Mouse (Mus musculus): ENCODE results near the gene Depdc1b. TPM values are rescaled to one million over a fixed set of nuclear protein-coding genes. Genes with fewer than 3 reads are reported as not detected.

The Depdc1b gene
- total RNA-seq (2021), result under 1 TPM in 1 of 2 experiments, not detected in 1; 0.27 TPM
- long read RNA-seq, experiment 1, result 0 reads
- long read RNA-seq, experiment 2, result 0 reads

DNA sequence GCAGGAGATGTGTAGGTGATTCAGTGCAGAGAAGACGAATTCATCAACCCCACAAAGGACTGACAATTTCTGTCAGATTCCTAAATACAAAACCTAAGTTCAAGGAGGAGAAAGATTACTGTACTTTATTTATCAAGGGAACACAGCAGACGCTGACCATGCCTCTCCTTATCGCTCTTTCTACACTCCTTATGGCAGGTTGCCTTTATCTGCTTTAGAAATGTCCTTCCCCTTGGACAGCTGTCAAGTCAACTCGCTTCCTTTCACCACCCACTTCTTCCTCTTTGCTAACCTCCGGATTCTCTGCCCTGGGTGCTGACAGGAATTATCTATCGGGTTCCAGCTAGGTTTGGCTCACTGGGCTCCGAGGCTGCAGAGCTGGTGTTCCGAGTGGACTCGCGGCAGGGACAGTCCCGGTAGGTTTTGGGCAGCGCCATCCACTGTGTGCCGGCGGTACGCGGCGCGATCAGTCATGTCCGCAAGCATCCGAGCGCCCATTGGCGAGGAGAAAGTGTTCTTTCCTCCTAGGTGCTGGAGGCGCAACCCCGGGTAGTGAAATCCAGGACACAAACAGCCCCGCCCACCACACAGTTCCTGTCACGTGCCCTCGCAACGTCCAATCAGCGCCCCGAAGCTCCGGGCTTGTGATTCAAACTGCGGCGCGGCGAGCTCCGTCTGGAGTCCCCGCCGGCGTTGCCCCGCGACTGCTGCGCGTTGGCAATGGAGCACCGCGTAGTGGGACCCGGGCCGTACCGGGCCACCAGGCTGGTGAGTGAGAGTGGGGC is at the start of gene Depdc1b:
Gene Depdc1b (plus strand): TSS at position 631 of the 785 bp plus-strand sequence.
- peak; percentile 90 to 94 for DNase-seq (ENCODE audit: low spot score in 2 of 2)

DNA sequence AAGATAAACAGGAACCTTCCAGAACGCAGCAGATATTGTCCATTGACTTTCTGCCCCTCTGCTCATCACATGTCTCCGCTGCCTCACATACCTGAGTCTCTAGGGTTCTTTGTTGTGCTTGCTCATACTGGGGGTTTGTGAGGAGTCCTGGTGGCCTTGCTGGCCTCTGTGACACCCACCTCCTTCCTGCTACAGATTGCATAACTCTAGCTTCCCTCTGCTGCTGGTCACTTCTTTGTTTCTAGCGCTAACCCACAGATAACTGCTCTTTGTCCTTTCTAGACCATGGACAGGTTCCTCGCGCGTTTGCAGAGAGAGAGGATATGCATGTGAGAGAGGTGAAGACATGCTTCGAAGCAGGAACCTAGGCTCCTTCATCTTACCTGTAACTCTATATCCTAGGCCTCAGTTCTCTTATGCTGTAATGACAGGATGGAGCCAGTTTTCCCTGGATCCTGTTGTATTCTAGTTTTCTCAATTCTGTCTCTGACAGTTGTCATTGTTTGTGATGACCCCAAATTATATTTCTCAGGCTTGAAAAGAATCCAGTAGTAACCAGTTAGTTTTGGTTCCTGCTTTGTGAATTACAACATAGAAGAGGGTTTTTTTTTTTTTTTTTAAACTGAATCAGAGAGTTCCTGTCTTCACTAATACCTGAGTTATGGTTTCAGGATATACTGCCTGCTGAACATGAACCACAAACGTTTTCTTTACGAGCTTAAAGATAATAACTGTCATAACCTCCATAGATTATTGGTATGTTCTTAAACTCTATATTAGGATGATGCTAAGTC is 48.1 kb upstream of the Depdc1b start:
- no peak for DNase-seq (ENCODE audit: low spot score in 2 of 2)

DNA sequence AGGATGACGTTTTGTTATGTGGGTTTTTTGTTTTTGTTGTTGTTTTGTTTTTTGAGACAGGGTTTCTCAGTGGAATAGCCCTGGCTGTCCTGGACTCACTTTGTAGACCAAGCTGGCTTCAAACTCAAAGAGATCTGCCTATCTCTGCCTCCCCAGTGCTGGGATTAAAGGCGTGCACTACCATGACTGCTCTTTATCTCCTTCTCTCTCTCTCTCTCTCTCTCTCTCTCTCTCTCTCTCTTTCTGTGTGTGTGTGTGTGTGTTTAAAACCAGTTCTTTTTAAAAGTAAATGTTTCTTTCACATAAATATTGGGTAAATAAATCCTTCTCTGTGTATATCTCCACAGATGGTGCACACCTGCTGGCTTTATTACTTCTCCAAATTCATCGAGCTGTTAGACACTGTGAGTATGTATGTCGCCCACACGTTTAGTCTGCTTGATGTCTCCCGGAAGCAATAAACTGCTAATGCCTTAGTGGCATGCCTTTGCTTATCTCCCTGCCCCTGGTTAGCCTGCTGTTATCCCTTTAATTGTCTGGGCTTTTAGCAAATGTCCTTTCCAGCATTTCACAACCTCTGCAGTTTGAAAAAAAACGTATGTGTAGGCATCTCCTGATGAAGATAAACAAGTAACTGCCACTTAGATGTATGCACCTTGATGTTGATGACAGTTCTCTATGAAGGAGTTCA is 44.5 kb upstream of the Depdc1b start:
- no peak for DNase-seq (ENCODE audit: low spot score in 2 of 2)

DNA sequence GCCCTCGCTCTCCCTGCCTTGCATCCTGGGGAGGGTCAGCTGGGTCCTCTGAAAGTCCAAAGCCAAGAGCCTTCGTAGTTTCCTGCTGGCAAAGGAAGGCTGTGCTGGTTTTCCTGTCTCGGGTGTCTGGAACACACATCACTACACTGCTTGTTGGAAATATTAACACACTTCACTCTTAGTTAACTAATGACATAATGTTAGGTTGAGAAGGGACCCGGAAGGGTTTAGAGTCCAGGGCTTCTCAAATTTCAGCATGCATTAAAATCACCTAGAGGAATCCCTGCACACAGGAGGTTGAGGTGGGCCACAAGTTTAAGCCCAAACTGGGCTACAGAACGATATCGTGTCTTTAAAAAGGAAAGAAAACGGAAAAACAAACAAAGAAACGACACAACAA is 43.8 kb upstream of the Depdc1b start:
- no peak for DNase-seq (ENCODE audit: low spot score in 2 of 2)

DNA sequence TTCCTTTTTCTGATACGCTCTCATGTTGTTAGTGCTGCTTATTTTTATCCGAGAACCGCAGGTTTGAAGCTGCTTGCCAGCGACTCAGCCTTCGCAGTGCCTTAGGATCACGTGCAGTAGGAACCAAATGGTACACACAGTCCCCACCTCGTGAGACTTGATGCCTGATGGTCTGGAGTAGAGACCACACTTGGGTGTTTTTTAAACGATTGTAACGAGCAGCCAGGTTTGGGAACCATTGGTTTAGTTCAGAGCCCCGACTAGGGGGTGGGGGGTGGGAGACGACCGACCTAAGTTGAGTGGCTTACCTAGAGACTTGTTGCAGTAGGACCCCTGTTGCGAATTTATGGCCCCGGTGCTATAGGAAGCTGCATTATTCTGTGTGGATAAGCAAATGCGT is 43.1 kb upstream of the Depdc1b start:
- DNase-seq (ENCODE audit: low spot score in 2 of 2), result no peak

DNA sequence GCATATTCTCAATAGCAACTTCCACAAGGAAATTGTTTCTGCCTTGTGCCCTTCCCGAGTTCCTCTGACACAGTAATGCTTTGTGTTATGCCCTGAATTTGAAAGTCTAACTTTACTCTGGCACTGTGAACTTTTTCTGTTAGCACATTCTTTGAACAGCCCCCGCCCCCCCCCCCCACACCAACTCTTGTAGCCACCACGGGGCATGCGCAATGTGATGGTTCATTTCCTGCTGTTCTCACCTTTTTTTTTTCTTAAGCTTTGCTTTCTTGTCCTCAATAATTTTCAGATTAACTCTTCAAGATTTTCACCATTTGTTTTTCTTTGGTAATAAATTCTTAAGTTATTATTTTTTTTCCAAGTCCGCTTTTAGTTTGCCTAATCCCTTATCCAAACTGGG is 42.7 kb upstream of the Depdc1b start:
- DNase-seq (ENCODE audit: low spot score in 2 of 2), result no peak

DNA sequence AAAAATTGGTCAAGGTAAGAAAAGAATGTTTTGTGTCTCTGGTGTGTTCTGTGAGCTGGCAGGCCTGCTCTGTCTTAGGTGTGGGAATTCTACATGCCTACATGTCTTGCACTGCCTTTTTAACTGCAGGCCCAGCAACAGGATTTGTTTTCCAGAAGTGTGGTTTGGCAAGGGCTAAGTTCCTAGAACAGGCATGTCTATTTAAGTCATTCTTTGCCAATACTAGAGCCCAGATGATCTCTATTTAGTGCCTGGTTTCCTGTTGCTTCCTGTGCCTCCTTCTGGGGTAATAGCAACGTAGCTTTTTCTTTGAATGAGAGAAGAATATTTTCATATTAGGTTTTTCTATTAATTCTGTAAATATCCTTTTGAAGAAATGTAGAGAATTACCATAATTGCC is 39.6 kb upstream of the Depdc1b start:
- DNase-seq (ENCODE audit: low spot score in 2 of 2), result no peak

DNA sequence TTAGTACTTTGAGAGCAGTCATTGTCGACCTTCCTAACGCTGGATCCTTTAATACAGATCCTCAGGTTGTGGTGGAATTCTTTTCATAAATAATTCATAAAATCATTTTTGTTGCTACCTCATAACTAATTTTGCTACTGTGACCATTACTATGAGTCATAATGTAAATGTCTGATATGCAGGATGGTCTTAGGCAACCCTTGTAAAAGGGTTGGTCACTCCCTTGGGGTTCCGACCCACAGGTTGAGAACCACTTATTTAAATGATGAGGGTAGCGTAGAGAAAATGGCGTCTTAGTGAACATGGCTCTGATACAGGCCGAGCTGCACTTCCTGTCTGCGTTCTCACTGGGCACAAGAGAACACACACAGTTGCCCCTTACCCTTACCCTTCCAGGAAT is 38.8 kb upstream of the Depdc1b start:
- DNase-seq (ENCODE audit: low spot score in 2 of 2), result no peak

DNA sequence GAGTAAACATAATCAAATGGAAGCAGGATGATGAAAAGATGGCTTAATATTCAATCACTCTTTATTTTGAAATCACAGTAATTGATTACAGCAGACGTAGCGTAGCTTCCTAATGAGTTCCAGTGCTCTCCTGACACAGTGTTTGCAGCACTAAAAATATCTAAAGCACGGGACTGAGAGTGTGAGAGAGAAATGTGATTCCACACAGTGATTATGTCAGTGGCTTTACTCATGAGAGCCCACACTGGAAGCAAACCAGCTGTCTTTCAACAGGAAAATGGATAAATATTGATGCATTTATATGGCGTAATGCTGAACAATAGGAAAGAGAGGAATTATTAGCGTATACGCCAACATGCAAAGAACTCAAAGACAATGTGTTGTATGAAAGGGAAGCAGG is 37.5 kb upstream of the Depdc1b start:
- DNase-seq (ENCODE audit: low spot score in 2 of 2), result no peak

DNA sequence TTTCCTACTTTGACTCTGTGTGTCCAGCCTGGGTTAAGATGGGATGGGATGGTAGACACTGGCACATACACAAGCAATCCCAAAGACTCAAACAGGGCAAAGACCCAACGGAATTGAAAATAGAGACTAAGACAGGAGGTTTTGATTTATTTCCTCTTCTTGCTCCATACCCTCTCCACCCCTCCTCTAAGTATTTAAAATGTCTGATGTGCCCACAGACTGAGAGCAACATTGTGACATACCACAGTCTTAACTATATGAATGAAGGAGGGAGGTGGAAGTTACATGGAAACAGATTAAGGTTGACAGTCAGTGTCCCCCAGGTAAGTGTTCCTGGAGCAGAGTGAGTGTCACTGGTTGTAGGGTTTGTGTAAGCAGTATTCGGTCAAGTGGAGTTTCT is 31.8 kb upstream of the Depdc1b start:
- no peak for DNase-seq (ENCODE audit: low spot score in 2 of 2)

DNA sequence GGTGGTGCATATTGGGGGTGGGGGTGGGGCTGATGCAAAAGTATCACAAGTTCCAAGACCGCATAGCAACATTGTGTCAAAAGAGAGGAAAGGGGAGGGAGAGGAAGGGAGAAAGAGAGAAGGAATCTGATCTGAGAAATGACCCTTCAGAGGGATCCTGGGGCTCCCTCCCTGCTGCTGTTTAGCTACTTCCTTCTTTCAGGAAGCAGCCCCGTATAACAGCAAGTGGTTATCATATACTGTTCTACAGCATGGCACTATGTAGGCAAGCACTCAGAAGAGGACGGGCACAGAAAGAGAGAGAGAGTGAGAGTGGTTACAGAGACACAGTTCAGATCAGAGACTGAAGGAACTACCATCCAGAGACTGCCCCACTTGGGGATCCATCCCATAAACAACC is 28.2 kb upstream of the Depdc1b start:
- DNase-seq (ENCODE audit: low spot score in 2 of 2), result no peak

DNA sequence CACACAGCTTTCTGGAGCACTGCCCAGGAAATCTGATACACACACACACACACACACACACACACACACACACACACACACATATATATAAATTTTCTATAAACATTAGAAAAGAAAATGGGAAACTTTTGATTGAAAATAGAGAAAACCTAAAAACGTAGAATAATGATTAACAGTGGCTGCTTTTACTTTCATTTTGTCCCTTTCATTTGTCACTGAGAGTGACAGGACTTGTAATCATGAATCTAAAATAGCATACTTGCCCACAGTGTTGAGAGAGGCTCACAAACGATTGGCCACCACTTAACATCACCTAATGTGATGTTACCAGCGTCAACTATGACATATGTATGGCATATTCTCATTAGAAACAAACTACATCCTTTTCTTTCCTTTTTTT is 26.7 kb upstream of the Depdc1b start:
- no peak for DNase-seq (ENCODE audit: low spot score in 2 of 2)

DNA sequence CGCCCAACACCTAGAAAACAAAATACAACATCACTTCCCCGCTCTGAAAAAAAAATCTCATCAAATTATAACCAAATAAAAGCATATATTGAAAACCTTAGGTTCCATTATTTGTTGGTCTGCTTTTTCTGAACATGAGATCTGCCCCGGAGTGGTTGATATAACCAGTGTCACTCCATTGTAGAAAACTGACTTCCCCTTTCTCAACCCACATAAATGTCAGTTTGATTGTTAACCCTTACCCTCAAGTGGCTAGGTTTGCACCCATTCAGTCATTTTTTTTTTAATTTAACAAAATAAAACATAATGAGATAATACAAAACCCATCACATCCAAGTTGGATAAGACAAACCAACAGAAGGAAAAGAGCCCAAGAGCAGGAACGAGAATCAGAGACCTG is 25.8 kb upstream of the Depdc1b start:
- no peak for DNase-seq (ENCODE audit: low spot score in 2 of 2)

DNA sequence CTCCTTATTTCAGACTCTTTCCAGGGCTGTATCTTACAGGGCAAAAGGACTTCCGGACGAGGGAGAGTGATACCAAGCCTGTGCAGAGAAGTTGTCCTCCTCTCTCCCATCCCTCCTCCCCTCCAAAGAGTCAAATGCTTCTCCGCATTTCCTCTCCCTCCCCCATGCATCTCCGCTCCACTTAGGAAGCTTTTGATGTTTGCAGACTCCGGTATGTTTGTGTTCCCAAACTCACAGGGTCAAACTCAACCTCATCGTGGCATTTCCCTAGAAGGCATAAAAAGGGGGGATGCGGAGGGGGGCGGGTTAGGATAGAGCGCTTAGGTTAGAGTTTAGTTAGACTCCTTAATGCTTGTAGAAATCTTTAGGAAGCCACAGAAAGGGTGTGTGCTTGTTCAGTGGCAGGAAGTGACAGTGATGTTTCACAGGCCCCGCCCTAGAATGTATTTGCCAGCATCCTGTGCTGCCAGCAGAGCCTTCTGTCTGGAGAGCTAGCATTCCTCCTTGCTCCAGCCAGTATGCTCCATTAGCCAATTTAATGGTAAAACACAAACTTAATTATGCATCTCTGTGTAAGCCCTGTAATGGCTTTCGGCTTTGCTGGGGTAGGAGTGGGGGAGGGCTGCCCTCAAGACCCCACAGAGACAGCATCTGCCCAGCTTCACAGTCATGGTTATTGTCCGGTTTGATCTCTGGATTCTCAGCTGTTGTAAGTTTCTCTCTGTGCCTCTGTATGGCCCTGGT is 18.6 kb upstream of the Depdc1b start:
- DNase-seq (ENCODE audit: low spot score in 2 of 2), result no peak

DNA sequence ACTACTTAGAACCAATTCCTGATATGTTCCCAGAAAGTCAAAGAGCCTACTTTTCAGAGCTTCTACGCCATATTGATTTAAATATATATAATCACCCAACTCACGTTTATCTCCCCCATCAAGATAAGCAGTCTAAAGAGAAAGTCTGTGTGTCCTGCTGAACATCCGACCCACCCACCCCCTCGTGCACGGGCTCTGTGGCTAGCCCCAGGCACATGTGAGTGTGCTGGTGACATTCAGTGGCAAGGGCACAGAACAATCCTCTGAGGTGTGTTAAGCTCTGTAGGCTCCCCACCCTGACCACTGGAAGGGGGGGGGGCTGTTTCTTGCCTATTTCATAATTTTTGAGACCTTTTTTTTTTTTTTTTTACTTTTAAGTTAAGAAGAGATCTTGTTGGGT is 17.9 kb upstream of the Depdc1b start:
- no peak for DNase-seq (ENCODE audit: low spot score in 2 of 2)

DNA sequence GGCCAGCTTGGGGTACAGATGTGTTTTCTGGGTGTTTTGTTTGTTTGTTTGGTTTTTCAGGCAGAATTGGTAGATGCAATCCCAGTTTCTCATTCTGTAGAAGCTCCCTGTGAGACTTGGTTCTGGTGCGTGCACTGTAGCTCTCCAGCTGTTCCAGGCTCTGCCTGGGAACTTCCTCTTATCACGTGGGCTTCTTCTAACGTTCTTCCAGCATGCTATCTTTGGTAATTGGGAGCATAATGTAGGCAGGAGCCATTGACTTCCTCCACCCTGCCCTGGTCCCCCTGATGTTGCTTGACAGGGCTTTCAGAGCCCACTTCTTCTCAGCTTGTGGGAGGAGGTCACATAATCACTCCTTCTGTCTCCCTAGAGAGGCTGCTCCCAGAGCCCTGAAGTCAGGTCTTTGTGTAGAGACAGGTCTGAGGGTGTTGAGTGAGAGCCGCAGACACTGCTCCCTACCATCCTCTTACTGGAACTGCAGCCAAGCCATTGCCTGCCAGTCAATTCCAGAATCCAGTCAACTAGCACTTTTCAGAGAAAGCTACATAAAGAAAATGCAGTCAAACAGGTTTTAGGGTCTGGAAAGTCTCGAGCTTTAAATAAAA is 15.7 kb upstream of the Depdc1b start:
- DNase-seq (ENCODE audit: low spot score in 2 of 2), result no peak

DNA sequence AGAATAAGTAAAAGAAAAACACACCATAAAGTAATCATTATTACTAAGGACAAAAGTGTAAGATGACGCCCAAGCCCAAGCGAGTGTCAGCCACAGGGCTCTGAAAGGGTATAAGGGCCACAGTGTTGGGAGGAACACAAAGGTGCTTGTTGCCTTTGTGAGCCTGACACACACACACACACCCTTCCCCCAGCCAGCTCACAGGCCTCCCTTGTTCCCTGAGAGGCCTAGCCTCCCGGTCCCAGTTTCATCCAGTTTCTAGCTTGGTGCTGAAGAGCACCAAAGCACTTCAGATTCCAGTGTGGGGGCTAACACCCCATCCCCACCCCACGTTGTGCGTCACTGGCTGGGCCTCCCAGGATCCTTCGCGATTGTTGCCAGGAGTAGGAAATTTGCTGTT is 14.7 kb upstream of the Depdc1b start:
- DNase-seq (ENCODE audit: low spot score in 2 of 2), result no peak

DNA sequence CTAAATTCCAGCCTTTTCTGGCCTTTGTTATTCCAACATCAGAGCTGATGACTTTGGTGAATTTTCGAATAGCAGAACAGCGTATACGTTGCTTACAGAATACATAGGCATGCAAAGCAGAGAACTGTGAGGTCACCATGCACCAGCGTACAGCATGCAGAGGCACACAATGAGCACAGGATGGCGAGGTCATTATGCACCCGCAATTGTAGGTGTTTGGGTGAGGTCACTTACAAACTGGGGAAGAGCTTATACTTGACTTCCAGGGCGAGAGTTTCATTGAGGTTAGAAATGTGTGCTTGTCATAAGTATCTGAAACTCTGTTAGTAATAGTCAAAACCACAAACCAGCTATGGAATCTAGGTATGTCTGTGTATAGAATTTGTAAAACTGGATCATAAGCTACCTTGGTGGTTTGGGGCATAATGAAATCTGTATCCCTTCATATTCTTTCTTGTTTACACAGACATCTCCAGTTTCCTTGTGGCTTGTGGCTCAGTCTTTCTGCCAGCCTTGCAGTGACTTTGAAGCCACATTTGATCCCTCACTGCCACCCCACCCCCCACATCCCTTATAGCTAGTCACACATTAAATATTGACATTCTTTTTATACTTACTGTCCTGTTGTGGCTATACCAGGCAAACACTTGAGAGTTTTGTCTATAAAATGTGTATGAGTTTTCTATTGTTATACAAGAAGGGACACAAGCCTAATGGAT is 13.0 kb upstream of the Depdc1b start:
- DNase-seq (ENCODE audit: low spot score in 2 of 2), result no peak

DNA sequence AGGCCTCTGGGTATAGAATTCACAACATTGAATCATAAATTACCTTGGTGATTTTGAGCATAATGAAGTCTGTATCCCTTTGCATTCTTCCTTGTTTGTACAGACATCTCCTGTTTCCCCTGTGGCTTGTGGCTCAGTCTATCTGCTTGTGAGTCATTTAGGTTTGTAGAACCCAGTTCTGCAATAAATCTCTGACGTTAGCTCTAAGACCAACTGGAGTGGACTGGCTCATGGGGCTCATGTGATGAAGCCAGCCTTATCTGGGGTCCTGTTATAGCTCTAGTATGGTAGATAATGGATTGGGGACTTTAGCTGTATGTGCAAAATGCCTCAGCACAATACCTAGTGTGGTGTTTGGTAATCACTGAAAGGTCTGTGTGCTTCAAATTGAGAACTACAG is 12.3 kb upstream of the Depdc1b start:
- no peak for DNase-seq (ENCODE audit: low spot score in 2 of 2)

DNA sequence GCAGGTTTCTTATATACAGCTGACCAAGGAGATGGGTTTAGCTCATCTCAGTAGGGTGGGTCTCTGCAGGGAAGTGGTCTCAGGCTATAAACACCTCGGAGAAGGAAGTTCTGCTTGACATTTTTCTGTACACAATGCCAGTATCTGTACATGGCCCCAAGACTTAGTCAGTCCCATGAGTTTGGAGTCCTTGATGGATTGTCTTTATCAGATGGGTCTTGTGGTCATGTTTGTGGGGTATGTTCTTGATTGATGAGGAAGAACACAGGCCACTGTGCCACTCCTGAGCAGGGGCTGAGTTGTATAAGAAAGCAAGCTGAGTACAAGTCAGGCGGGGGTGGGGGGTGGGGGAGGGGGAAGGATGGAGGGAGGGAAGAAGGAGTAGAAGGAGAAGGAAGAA is 11.5 kb upstream of the Depdc1b start:
- DNase-seq (ENCODE audit: low spot score in 2 of 2), result no peak

All from adrenal gland, adult 18-20 months (tissue).